Mouse (Mus musculus): ENCODE measurements around the gene Tfap2c.

- TF ChIP-seq CTCF (IDR thresholded peaks at IDR 0.05; ENCODE audit: extremely low read depth, insufficient read length, insufficient replicate concordance, low read depth, low read length) (no peak), POLR2A (IDR thresholded peaks at IDR 0.05; ENCODE audit: low read depth, low read length) (no peak)
Measured at GRCm38 (mm10) chr2:172502168-172502567, 47.2 kb upstream of the Tfap2c start.

All from small intestine, adult 2 months (tissue).